Mouse (Mus musculus) spleen, adult 2 months (tissue): Measurements from ENCODE around the gene Amy2a1.

Experiments used
- CTCF ChIP-seq: fragments of 200-500 bp; IDR thresholded peaks from 2 replicates; pipeline ENCODE4 v1.5.1; 2011; ENCODE audit warnings: mild to moderate bottlenecking, inconsistent platforms; ENCODE audit not compliant: insufficient read depth, insufficient read length, insufficient replicate concordance; ENCODE audit errors: extremely low read depth
- POLR2A ChIP-seq: fragments of 200-500 bp; IDR thresholded peaks from 2 replicates; pipeline ENCODE4 v1.6.1; 2011; ENCODE audit warnings: low read depth, low read length, inconsistent platforms

GRCm38 (mm10) chr3:113574138-113574537 is 41.9 kb upstream of the Amy2a1 start:
- no peak for TF ChIP-seq POLR2A
- TF ChIP-seq CTCF: no peak
